Mouse (Mus musculus) fibroblast of lung, adult 2 months (primary cell): ENCODE data around the gene Btd.

Experiments used
- DNase-seq: peaks from one replicate; pipeline ENCODE4 v3.0.0-alpha.2; 2011; ENCODE audit warnings: low read depth

Gene Btd

DNA sequence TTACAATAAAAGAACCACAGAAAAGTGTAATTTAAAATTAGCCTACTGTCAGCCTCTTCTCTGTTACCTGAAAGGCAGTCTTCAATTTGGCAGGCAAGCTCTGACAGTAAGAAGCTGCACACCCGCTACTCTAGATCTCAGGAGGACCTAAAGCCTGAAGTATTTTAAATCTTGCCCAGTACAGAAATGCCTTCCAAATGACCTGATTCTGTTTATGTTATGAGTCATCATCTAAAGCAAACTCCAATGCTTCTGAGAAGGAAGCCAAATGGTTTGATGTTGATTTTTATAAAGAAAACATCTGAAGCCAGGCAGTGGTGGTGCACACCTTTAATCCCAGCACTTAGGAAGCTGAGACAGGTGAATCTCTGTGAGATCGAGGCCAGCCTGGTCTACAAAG is 59.5 kb downstream of the Btd start:
- peak; percentile 20 for DNase-seq

DNA sequence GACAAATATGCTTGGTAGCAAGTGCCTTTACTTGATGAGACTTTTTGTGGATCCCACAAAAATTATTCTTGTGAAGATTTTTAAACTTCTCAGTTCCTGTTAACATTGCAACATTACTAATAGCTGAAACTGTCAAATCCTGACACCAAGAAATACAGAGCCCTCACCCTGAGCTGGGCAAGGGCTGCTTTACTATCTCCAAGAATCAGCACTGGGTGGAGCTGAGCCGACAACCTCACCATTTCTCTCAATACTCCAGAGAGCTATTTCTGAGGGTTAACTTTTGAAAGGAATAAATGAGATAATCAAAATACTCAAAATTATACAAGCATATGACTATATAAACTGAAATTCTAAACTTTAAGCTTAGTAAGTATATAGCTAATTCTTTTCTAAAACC is 68.5 kb downstream of the Btd start:
- DNase-seq: no peak

DNA sequence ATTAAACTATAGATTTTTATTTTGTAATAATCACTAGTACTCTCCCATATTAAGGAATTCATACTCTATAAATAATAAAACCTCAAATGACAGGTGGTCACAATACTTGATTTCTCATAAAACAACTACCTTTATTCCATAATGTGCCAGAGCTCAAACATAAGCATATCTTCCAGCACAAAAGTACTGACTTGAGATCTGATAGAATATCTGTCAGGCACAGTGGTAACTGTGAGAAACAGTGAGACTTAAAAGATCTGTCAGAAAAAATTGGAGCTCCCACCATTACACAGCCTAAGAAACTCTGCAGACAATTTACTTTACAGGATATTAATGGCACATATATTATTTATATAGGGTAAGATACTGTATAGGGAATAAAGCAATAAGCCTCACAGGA is 74.8 kb downstream of the Btd start:
- DNase-seq: no peak

DNA sequence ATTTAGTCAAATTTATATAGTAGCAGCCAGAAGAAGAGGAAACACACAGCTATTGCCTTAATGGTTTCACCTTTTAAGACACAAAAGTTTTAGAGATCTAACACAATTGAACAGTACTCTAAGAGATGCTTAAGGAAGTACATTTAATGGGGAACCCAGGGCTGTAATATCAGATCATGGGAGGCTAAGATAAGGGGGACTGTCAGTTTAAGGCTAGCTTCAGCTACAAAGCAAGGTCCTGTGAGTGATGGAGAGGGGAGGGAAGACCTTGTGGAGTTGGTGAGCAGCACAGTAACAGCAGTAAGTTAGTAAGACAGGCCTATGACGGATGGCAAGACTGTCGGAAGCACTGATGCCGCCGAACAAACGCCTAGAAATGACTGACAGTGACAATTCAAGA is 76.5 kb downstream of the Btd start:
- DNase-seq: no peak
